Mouse (Mus musculus) forebrain, embryonic 15.5 days (tissue): ENCODE measurements at regions not wholly inside any gene's neighbourhood (a gene's known extent, or its start where the extent isn't known, plus 50 kb on each side); places are given as distances from the start of the nearest gene placed in this dataset.

Experiments
- ATAC-seq: fragments of 200-750 bp; cut with Nextera tagmentation; replicated peaks from 2 replicates; pipeline ENCODE4 v1.8.0; 2017; ENCODE audit warnings: mild to moderate bottlenecking, moderate TSS enrichment, moderate library complexity
- H3K27ac ChIP-seq: fragments of 300-500 bp; sonication (generic); replicated peaks from 2 replicates; pipeline ENCODE4 v1.5.1; 2015; ENCODE audit warnings: mild to moderate bottlenecking, inconsistent platforms
- H3K27me3 ChIP-seq: fragments of 300-500 bp; sonication (generic); 2 replicates; pipeline ENCODE4 v1.6.1; 2015; ENCODE audit warnings: inconsistent platforms
- H3K36me3 ChIP-seq: fragments of 300-500 bp; sonication (generic); 2 replicates; pipeline ENCODE4 v1.6.1; 2015; ENCODE audit warnings: mild to moderate bottlenecking, inconsistent platforms
- H3K4me1 ChIP-seq: fragments of 300-500 bp; sonication (generic); 2 replicates; pipeline ENCODE4 v1.6.1; 2015; ENCODE audit warnings: inconsistent platforms
- H3K4me2 ChIP-seq: fragments of 300-500 bp; sonication (generic); replicated peaks from 2 replicates; pipeline ENCODE4 v1.6.1; 2015; ENCODE audit warnings: mild to moderate bottlenecking, inconsistent platforms
- H3K4me3 ChIP-seq: fragments of 300-500 bp; sonication (generic); 2 replicates; pipeline ENCODE4 v1.5.1; 2015; ENCODE audit warnings: mild to moderate bottlenecking, inconsistent platforms
- H3K9ac ChIP-seq: fragments of 300-500 bp; sonication (generic); replicated peaks from 2 replicates; pipeline ENCODE4 v1.6.1; 2015; ENCODE audit warnings: mild to moderate bottlenecking, inconsistent platforms
- H3K9me3 ChIP-seq: fragments of 300-500 bp; sonication (generic); 2 replicates; pipeline ENCODE4 v1.6.1; 2016; ENCODE audit warnings: inconsistent platforms
- WGBS: fragments of 180-500 bp; shearing (Covaris S2); methylation state at CpG from one replicate; pipeline ENCODE4 v1.1.7; 2015; ENCODE audit warnings: mixed read lengths; 5-methylcytosine and 5-hydroxymethylcytosine counted together

GRCm38 (mm10) chr11:24257741-24258140, 179.9 kb downstream of the Bcl11a start:
- Histone ChIP-seq H3K27ac (no peak overlapping the region), H3K4me2 (no peak overlapping the region), H3K36me3 (no peaks in the 10 kb centered on the region), H3K27me3 (no peaks in the 10 kb centered on the region), H3K9ac (no peak overlapping the region), H3K4me1 (no peaks in the 10 kb centered on the region), H3K4me3 (no peak overlapping the region), H3K9me3 (no peaks in the 10 kb centered on the region)
- no peak for ATAC-seq

- WGBS, result 73% methylated on average over 6 of the region's 6 CpGs
- no peak for ATAC-seq
- Histone ChIP-seq H3K4me3 (no peak overlapping the region), H3K36me3 (no peaks in the 10 kb centered on the region), H3K27me3 (no peaks in the 10 kb centered on the region), H3K9ac (no peak overlapping the region), H3K4me1 (no peaks in the 10 kb centered on the region), H3K27ac (no peak overlapping the region), H3K9me3 (no peaks in the 10 kb centered on the region), H3K4me2 (no peak overlapping the region)
Measured at GRCm38 (mm10) chr11:24258340-24258739, 180.5 kb downstream of the Bcl11a start.

GRCm38 (mm10) chr11:24259668-24260067, 181.8 kb downstream of the Bcl11a start:
- no peaks in the 10 kb centered on the region for H3K36me3 ChIP-seq
- H3K4me2 ChIP-seq, result no peak overlapping the region
- no peaks in the 10 kb centered on the region for H3K9me3 ChIP-seq
- no peaks in the 10 kb centered on the region for H3K27me3 ChIP-seq
- H3K4me3 ChIP-seq, result no peak overlapping the region
- H3K27ac ChIP-seq, result no peak overlapping the region
- H3K4me1 ChIP-seq, result no peaks in the 10 kb centered on the region
- H3K9ac ChIP-seq, result no peak overlapping the region
- ATAC-seq, result no peak
- WGBS, result 91% methylated on average over 2 of the region's 2 CpGs

- Histone ChIP-seq H3K4me2 (no peak overlapping the region), H3K27ac (no peak overlapping the region)
- WGBS, result 83% methylated on average over 2 of the region's 2 CpGs
Measured at GRCm38 (mm10) chr11:24269046-24269445, 191.2 kb downstream of the Bcl11a start.

GRCm38 (mm10) chr11:24281628-24282027, 203.8 kb downstream of the Bcl11a start:
- Histone ChIP-seq H3K36me3 (no peaks in the 10 kb centered on the region), H3K27ac (no peak overlapping the region), H3K9ac (no peak overlapping the region), H3K4me2 (no peak overlapping the region), H3K4me3 (no peak overlapping the region), H3K4me1 (peaks cover 24% of the 10 kb centered on the region), H3K27me3 (no peaks in the 10 kb centered on the region), H3K9me3 (no peaks in the 10 kb centered on the region)
- ATAC-seq, result no peak
- WGBS, result 87% methylated on average over 5 of the region's 5 CpGs

More at GRCm38 (mm10) chr11:24269046-24269445, 191.2 kb downstream of the Bcl11a start:
- no peaks in the 10 kb centered on the region for H3K9me3 ChIP-seq
- H3K9ac ChIP-seq, result no peak overlapping the region
- H3K4me1 ChIP-seq, result no peaks in the 10 kb centered on the region
- no peak for ATAC-seq
- no peaks in the 10 kb centered on the region for H3K36me3 ChIP-seq
- H3K27me3 ChIP-seq, result no peaks in the 10 kb centered on the region
- no peak overlapping the region for H3K4me3 ChIP-seq

GRCm38 (mm10) chr11:24282556-24282955, 204.7 kb downstream of the Bcl11a start:
- WGBS, result 48% methylated on average over 9 of the region's 9 CpGs
- no peaks in the 10 kb centered on the region for H3K9me3 ChIP-seq
- peak; percentile 49 for ATAC-seq
- peak overlapping the region; percentile 1; the same call in 1 of the 2 replicates for H3K4me2 ChIP-seq
- no peak overlapping the region for H3K9ac ChIP-seq
- H3K4me3 ChIP-seq, result no peak overlapping the region
- peaks cover 29% of the 10 kb centered on the region for H3K4me1 ChIP-seq
- H3K27ac ChIP-seq, result no peak overlapping the region
- no peaks in the 10 kb centered on the region for H3K36me3 ChIP-seq
- no peaks in the 10 kb centered on the region for H3K27me3 ChIP-seq

- no peak overlapping the region for H3K9ac ChIP-seq
- no peak overlapping the region for H3K4me3 ChIP-seq
- ATAC-seq, result peak; percentile 75
- no peaks in the 10 kb centered on the region for H3K36me3 ChIP-seq
- peaks cover 29% of the 10 kb centered on the region for H3K4me1 ChIP-seq
- H3K27ac ChIP-seq, result no peak overlapping the region
- no peaks in the 10 kb centered on the region for H3K9me3 ChIP-seq
- 8% methylated on average over 18 of the region's 18 CpGs for WGBS
- H3K27me3 ChIP-seq, result no peaks in the 10 kb centered on the region
- 0 out of 2 replicates have a peak overlapping the region, but pooled peaks have one; percentile 14 for H3K4me2 ChIP-seq
Measured at GRCm38 (mm10) chr11:24286129-24287108, 208.6 kb downstream of the Bcl11a start.

GRCm38 (mm10) chr11:24293209-24293608, 215.4 kb downstream of the Bcl11a start:
- H3K36me3 ChIP-seq, result no peaks in the 10 kb centered on the region
- no peaks in the 10 kb centered on the region for H3K9me3 ChIP-seq
- 86% methylated on average over 3 of the region's 3 CpGs for WGBS
- no peak overlapping the region for H3K4me3 ChIP-seq
- ATAC-seq, result no peak
- H3K9ac ChIP-seq, result no peak overlapping the region
- H3K27ac ChIP-seq, result no peak overlapping the region
- peaks cover 19% of the 10 kb centered on the region for H3K4me1 ChIP-seq
- no peak overlapping the region for H3K4me2 ChIP-seq
- no peaks in the 10 kb centered on the region for H3K27me3 ChIP-seq

GRCm38 (mm10) chr11:24293860-24294531, 216.1 kb downstream of the Bcl11a start:
- Histone ChIP-seq H3K27me3 (no peaks in the 10 kb centered on the region), H3K4me3 (no peak overlapping the region), H3K9ac (no peak overlapping the region), H3K4me1 (peaks cover 19% of the 10 kb centered on the region), H3K27ac (no peak overlapping the region), H3K4me2 (no peak overlapping the region), H3K36me3 (no peaks in the 10 kb centered on the region), H3K9me3 (no peaks in the 10 kb centered on the region)
- 61% methylated on average over 7 of the region's 7 CpGs for WGBS
- no peak for ATAC-seq

- Histone ChIP-seq H3K4me1 (peaks cover 19% of the 10 kb centered on the region), H3K36me3 (no peaks in the 10 kb centered on the region), H3K27me3 (no peaks in the 10 kb centered on the region), H3K9ac (no peak overlapping the region), H3K9me3 (no peaks in the 10 kb centered on the region), H3K4me3 (no peak overlapping the region), H3K4me2 (no peak overlapping the region), H3K27ac (0 out of 2 replicates have a peak overlapping the region, but pooled peaks have one; percentile 13)
- peak; percentile 80 for ATAC-seq
- WGBS, result 16% methylated on average over 12 of the region's 12 CpGs
Measured at GRCm38 (mm10) chr11:24296893-24297624, 219.2 kb downstream of the Bcl11a start.

GRCm38 (mm10) chr11:24297763-24298162, 219.9 kb downstream of the Bcl11a start:
- no peaks in the 10 kb centered on the region for H3K36me3 ChIP-seq
- no peak overlapping the region for H3K4me2 ChIP-seq
- ATAC-seq, result no peak
- 0 out of 2 replicates have a peak overlapping the region, but pooled peaks have one; percentile 13 for H3K27ac ChIP-seq
- no peak overlapping the region for H3K4me3 ChIP-seq
- H3K27me3 ChIP-seq, result no peaks in the 10 kb centered on the region
- H3K9me3 ChIP-seq, result no peaks in the 10 kb centered on the region
- peaks cover 19% of the 10 kb centered on the region for H3K4me1 ChIP-seq
- 53% methylated on average over 5 of the region's 5 CpGs for WGBS
- no peak overlapping the region for H3K9ac ChIP-seq

GRCm38 (mm10) chr11:24300351-24300750, 222.5 kb downstream of the Bcl11a start:
- no peak overlapping the region for H3K9ac ChIP-seq
- no peak overlapping the region for H3K4me2 ChIP-seq
- no peaks in the 10 kb centered on the region for H3K36me3 ChIP-seq
- 78% methylated on average over 4 of the region's 4 CpGs for WGBS
- H3K4me1 ChIP-seq, result peaks cover 25% of the 10 kb centered on the region
- H3K4me3 ChIP-seq, result no peak overlapping the region
- H3K27ac ChIP-seq, result no peak overlapping the region
- no peaks in the 10 kb centered on the region for H3K27me3 ChIP-seq
- no peaks in the 10 kb centered on the region for H3K9me3 ChIP-seq
- ATAC-seq, result no peak
